Mouse (Mus musculus) embryo, embryonic 11 days (tissue): ENCODE data around the gene Dpagt1.
"Not testable (repeated sequence)": the region's sequence is repeated elsewhere in the genome, so short reads cannot be mapped to it uniquely, and the experiment has no call there.

Experiments
- DNase-seq: peaks from one replicate; pipeline ENCODE4 v3.0.0-alpha.2; 2015

The Dpagt1 gene

GRCm38 (mm10) chr9:44342173-44342572, 16.4 kb downstream of the Dpagt1 start:
- no peak for DNase-seq

GRCm38 (mm10) chr9:44342605-44343004, 16.8 kb downstream of the Dpagt1 start:
- no peak for DNase-seq

- no peak for DNase-seq
Observed at GRCm38 (mm10) chr9:44343290-44343689, 17.5 kb downstream of the Dpagt1 start.

- DNase-seq: peak; percentile 93
Observed at GRCm38 (mm10) chr9:44343781-44344421, 18.1 kb downstream of the Dpagt1 start, which contains the start of gene Hmbs. Gene Hmbs, minus strand, starts transcription at chr9:44344228.

GRCm38 (mm10) chr9:44345570-44346433, 20.0 kb downstream of the Dpagt1 start:
- no peak for DNase-seq

GRCm38 (mm10) chr9:44347166-44347565, 21.3 kb downstream of the Dpagt1 start:
- no peak for DNase-seq

GRCm38 (mm10) chr9:44347621-44348020, 21.8 kb downstream of the Dpagt1 start:
- no peak for DNase-seq

- DNase-seq: no peak
Observed at GRCm38 (mm10) chr9:44348546-44348945, 22.7 kb downstream of the Dpagt1 start.

GRCm38 (mm10) chr9:44351396-44351795, 25.6 kb downstream of the Dpagt1 start:
- no peak for DNase-seq

- no peak for DNase-seq
Observed at GRCm38 (mm10) chr9:44352337-44352736, 26.5 kb downstream of the Dpagt1 start.

GRCm38 (mm10) chr9:44353142-44353541, 27.3 kb downstream of the Dpagt1 start:
- DNase-seq: no peak

GRCm38 (mm10) chr9:44357207-44357606, 31.4 kb downstream of the Dpagt1 start:
- DNase-seq: peak; percentile 60

GRCm38 (mm10) chr9:44361190-44361917, 35.5 kb downstream of the Dpagt1 start, which contains the start of gene Vps11:
Gene Vps11, minus strand, starts transcription at chr9:44361670.
- DNase-seq: peak; percentile 98

- DNase-seq: not testable (repeated sequence)
Observed at GRCm38 (mm10) chr9:44361931-44362330, 36.1 kb downstream of the Dpagt1 start.

GRCm38 (mm10) chr9:44364480-44364879, 38.7 kb downstream of the Dpagt1 start:
- peak; percentile 22 for DNase-seq

- no peak for DNase-seq
Observed at GRCm38 (mm10) chr9:44373386-44373785, 47.6 kb downstream of the Dpagt1 start.

GRCm38 (mm10) chr9:44376141-44376540, 50.3 kb downstream of the Dpagt1 start:
- DNase-seq: no peak

- DNase-seq: not testable (repeated sequence)
Observed at GRCm38 (mm10) chr9:44377335-44377734, 51.5 kb downstream of the Dpagt1 start.

GRCm38 (mm10) chr9:44378153-44378730, 52.4 kb downstream of the Dpagt1 start:
- no peak for DNase-seq

- DNase-seq: peak; percentile 98
Observed at GRCm38 (mm10) chr9:44379054-44379834, 53.4 kb downstream of the Dpagt1 start, which contains the start of gene Hyou1. Gene Hyou1, plus strand, starts transcription at chr9:44379490.

- DNase-seq: no peak
Observed at GRCm38 (mm10) chr9:44379862-44380261, 54.0 kb downstream of the Dpagt1 start.
